Mouse (Mus musculus) hindbrain, embryonic 11.5 days (tissue): ENCODE results near the gene Fdxr. TPM values are rescaled to one million over a fixed set of nuclear protein-coding genes. Genes with fewer than 3 reads are reported as not detected.

ENCODE experiments used
- ATAC-seq: fragments of 200-750 bp; cut with Nextera tagmentation; 2 replicates; pipeline ENCODE4 v1.8.0; 2017; ENCODE audit warnings: mild to moderate bottlenecking, moderate TSS enrichment, moderate library complexity; ENCODE audit not compliant: low FRiP score
- DNase-seq: peaks from one replicate; pipeline ENCODE4 v3.0.0-alpha.2; 2015; ENCODE audit warnings: low spot score
- H3K27ac ChIP-seq: fragments of 300-500 bp; sonication (generic); 2 replicates; pipeline ENCODE4 v1.5.1; 2014; ENCODE audit warnings: mild to moderate bottlenecking, low read depth, low read length
- H3K27me3 ChIP-seq: fragments of 300-500 bp; sonication (generic); 2 replicates; pipeline ENCODE4 v1.6.1; 2014; ENCODE audit warnings: mild to moderate bottlenecking, low read length, moderate library complexity, mixed read lengths; ENCODE audit not compliant: control insufficient read depth, insufficient read depth
- H3K36me3 ChIP-seq: fragments of 300-500 bp; sonication (generic); 2 replicates; pipeline ENCODE4 v1.6.1; 2014; ENCODE audit warnings: mild to moderate bottlenecking, low read length, moderate library complexity, mixed read lengths; ENCODE audit not compliant: control insufficient read depth, insufficient read depth
- H3K4me1 ChIP-seq: fragments of 300-500 bp; sonication (generic); replicated peaks from 2 replicates; pipeline ENCODE4 v1.6.1; 2014; ENCODE audit warnings: low read length, mixed read lengths; ENCODE audit not compliant: control insufficient read depth, insufficient read depth
- H3K4me2 ChIP-seq: fragments of 300-500 bp; sonication (generic); replicated peaks from 2 replicates; pipeline ENCODE4 v1.6.1; 2014; ENCODE audit warnings: mild to moderate bottlenecking, low read depth, low read length
- H3K4me3 ChIP-seq: fragments of 300-500 bp; sonication (generic); 2 replicates; pipeline ENCODE4 v1.5.1; 2014; ENCODE audit warnings: low read depth, low read length
- H3K9ac ChIP-seq: fragments of 300-500 bp; sonication (generic); 2 replicates; pipeline ENCODE4 v1.6.1; 2014; ENCODE audit warnings: low read depth, low read length
- H3K9me3 ChIP-seq: fragments of 300-500 bp; sonication (generic); 2 replicates; pipeline ENCODE4 v1.6.1; 2016; ENCODE audit warnings: low read length; ENCODE audit not compliant: control insufficient read depth
- WGBS: fragments of 180-500 bp; shearing (Covaris S2); extraction: QIAGEN DNeasy Blood & Tissue Kit; methylation state at CpG from one replicate; pipeline ENCODE4 v1.1.7; 2014; 5-methylcytosine and 5-hydroxymethylcytosine counted together
- polyA plus RNA-seq: library from polyadenylated mRNA; unstranded; fragments of >200 nt; fragmentation: Nextera tagmentation; extraction: Ambion mirVana; gene quantifications from 2 replicates; pipeline ENCODE4 v1.2.1, GENCODE M21; 2014

The Fdxr gene
- polyA plus RNA-seq, 1 experiment from 2014 or later: 14.9 TPM

DNA sequence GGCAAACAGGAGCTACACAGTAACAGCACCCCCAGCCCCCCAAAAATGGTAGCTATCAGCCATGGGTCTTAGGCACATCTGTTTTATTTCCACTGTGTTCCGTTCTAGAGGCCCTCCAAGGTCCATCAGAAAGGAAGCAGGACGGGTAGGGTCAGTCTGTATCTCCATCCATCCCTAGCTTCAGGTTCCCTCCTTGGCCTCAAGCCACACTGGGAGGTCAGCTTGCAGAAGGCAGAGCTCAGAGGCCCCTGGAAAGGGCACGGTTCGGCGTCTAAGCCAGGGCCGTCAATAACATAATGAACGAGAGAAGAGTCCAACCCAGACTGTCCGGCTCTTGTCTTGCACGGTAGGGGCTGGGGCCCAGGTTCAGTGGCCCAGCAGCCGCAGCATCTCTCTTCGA lies 8.9 kb downstream of the Fdxr start:
- H3K27me3 ChIP-seq: peaks cover 53% of the 10 kb centered on the region
- WGBS: 67% methylated on average over 11 of the region's 11 CpGs
- no peak overlapping the region for H3K4me3 ChIP-seq
- peaks cover 18% of the 10 kb centered on the region for H3K4me1 ChIP-seq
- no peak overlapping the region for H3K4me2 ChIP-seq
- no peak overlapping the region for H3K9ac ChIP-seq
- H3K36me3 ChIP-seq: no peaks in the 10 kb centered on the region
- no peak overlapping the region for H3K27ac ChIP-seq
- DNase-seq (no peak), ATAC-seq (no peak)
- no peaks in the 10 kb centered on the region for H3K9me3 ChIP-seq

DNA sequence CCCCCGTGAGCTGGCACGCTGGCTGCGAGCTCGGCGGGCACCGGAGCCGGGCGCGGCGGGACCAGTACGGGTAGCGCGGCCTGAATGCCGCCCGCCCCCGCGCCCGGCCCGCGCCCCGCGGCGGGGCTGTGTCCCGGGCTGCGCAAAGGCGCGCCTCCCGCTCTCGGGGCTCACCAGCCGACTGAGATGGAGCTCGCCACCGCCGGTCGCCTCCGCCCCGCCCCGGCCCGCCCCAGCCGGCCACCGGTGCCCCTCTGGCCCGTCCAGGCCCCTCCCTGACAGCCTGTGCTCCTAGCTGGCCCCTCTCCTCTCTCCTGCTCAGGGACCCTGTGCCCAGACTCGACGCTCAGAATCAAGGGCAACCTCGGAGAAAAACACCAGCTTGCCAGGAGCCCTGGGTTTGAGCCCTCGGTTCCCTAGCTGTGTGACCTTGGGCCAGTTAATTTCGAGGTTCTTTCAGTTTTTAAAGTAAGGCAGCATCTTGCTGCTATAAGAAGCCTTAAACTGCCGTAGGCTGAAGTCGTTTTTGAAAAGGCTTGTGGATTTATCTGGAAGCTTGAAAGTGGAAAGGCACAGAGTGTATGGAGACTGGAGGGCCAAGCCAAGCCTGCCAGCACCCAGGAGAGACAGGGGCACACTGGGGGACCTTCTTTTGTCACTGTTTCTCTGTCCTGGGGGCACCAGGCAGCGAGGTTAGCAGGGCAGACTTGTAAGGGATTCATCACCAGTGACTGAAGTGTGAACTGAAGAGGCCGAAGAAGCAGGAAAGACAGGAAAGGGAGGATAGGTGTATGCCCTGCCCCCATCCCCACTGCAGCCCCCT lies 9.6 kb downstream of the Fdxr start, which contains the start of gene Grin2c:
TSS of gene Grin2c (minus strand) at position 183 of the 823 bp plus-strand sequence.
- Histone ChIP-seq H3K9ac (peak within 1 kb of the TSS; percentile 11; the same call in 1 of the 2 replicates), H3K36me3 (no peaks in the 10 kb centered on the region), H3K4me3 (peak within 1 kb of the TSS; percentile 32), H3K27ac (no peak within 1 kb of the TSS), H3K27me3 (peaks cover 58% of the 10 kb centered on the region), H3K4me1 (peaks cover 18% of the 10 kb centered on the region), H3K9me3 (no peaks in the 10 kb centered on the region), H3K4me2 (peak within 1 kb of the TSS; percentile 58)
- ATAC-seq (no peak), DNase-seq (no peak)
- 7% methylated on average over 46 of the region's 50 CpGs for WGBS

DNA sequence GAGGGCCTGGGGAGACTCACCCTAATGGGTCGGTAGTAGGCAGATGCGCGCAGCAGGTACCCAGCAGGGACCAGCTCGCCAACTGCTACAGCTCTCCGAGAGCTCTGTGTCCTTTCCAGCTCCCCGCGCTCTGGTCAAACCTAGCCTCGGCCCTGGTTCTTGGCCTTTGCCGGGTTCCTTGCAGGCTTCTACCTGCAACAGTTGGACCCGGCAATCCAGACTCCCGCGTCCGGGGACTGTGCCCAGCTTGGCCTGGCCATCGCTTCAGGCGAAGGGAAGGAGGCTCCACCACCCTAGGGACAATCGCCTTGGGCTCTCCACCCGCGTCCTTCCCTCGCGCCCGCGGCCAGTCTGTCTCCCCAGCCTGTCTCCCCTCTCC lies 10.5 kb downstream of the Fdxr start:
- Histone ChIP-seq H3K36me3 (no peaks in the 10 kb centered on the region), H3K4me1 (peaks cover 18% of the 10 kb centered on the region), H3K27ac (no peak overlapping the region), H3K27me3 (peaks cover 65% of the 10 kb centered on the region), H3K9ac (no peak overlapping the region), H3K4me3 (peak overlapping the region; percentile 32), H3K9me3 (no peaks in the 10 kb centered on the region), H3K4me2 (peak overlapping the region; percentile 58)
- WGBS: under 1% methylated on average over 21 of the region's 22 CpGs
- DNase-seq: peak; percentile 49
- ATAC-seq: no peak

DNA sequence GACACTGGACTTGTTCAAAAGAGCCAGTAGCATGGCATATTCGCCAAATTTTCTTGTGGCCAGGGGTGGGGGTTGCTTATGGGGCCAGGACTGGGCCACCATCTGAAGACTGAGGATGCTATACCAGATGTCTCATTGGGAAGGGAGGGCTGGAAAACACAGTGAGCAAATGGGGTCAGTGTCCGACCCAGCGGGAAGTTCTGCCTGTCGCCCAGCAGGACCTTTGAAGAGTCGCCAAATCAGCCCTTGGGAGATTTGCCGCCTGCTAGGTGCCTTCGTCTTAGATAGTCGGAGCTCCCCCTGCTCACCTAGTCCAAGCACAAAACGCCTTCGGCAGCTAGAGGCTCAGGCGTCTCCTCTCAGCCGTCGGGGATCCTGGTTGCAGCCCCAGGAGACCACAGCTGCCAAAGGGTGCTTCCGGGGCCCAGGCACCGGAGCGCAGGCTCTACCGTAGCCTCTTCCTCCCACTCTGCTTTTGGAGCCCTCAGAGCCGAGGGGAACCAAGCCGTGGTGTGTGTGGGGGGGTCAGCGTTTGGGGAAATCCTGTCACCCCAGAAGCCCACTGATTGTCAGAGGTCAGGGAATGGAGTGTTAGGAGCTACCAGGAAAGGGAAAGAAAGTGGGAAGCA lies 11.0 kb downstream of the Fdxr start:
- H3K9me3 ChIP-seq: no peaks in the 10 kb centered on the region
- peaks cover 70% of the 10 kb centered on the region for H3K27me3 ChIP-seq
- DNase-seq (no peak), ATAC-seq (no peak)
- WGBS: 5% methylated on average over 20 of the region's 20 CpGs
- no peak overlapping the region for H3K27ac ChIP-seq
- H3K9ac ChIP-seq: no peak overlapping the region
- peaks cover 18% of the 10 kb centered on the region for H3K4me1 ChIP-seq
- 0 out of 2 replicates have a peak overlapping the region, but pooled peaks have one; percentile 32 for H3K4me3 ChIP-seq
- H3K4me2 ChIP-seq: peak overlapping the region; percentile 39; the same call in 1 of the 2 replicates
- H3K36me3 ChIP-seq: no peaks in the 10 kb centered on the region

DNA sequence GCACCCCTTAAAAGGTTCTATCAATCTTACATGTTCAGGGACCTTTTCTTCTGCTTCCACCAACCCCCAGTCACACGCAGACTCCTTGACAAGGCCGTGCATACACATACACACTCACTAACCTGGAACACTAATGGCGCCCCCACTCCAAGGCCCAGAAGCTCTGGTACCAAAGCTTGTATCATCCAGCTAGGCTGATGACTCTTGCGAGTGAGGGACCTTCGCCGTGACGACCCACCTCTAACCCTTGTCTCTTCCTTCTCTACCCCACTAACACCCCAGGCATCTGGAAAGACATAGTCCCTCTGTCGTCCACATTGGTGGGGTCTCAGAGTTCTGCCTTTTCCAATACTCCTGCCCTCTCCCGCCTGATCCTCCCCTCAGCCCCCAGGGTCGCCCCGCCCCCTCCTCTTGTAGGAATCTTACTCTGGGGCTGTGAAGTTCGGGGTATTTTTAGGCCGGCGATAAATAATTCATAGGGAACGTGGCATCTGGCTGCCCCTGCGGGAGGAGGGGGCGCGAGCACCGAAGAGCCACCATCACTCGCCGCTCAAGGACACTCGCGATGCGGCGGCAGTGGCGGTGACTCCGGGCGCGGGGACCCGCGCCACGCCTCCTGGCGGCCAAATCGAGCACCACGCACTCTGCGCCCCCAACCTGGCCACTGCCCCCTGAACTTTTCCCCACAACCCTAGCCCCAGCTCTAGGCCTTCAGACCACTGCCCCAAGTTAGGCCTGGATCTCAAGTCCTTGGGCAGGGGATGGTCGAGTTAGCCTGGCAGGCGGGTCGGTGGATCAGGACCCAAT lies 11.8 kb downstream of the Fdxr start:
- peak overlapping the region; percentile 39 for H3K4me2 ChIP-seq
- DNase-seq (peak; percentile 80), ATAC-seq (peak; percentile 31; the same call in 1 of the 2 replicates)
- no peak overlapping the region for H3K27ac ChIP-seq
- H3K4me3 ChIP-seq: peak overlapping the region; percentile 14; the same call in 1 of the 2 replicates
- peaks cover 76% of the 10 kb centered on the region for H3K27me3 ChIP-seq
- 7% methylated on average over 39 of the region's 39 CpGs for WGBS
- no peak overlapping the region for H3K9ac ChIP-seq
- peaks cover 18% of the 10 kb centered on the region for H3K4me1 ChIP-seq
- no peaks in the 10 kb centered on the region for H3K9me3 ChIP-seq
- no peaks in the 10 kb centered on the region for H3K36me3 ChIP-seq

DNA sequence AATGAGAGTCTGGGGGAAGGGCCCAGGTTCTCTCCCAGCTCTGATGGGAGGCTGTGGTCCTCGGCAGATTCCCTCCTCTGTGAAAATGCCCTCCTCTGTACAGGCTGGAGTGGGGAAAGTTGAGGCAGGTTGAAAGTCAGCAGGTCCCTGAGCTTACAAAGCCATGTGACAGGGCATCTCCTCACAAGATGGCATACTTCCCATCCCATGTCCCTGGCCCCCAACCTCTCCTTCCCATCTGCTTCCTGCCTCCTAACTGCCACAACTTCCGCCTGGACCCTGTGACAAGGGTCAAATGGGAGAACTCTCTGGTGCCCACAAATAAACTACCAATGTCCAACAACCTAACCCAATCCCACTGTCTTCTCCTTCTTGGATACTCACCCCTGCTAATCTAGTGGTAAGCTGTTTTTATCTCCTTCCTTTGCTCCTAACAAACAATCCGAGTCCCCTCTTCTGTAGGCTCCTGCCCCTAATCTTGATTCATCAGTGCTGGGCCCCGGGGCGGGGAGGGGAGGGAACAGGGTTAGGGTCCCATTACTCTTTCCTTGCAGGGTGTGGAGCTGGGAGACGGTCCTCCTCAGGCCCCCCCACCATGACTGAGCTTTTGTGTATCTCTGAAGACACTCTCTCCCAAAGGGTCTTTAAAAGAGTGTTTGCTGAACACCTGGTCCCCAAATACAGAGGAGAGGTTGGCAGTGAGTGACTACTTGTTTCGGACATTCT lies 12.6 kb downstream of the Fdxr start:
- Histone ChIP-seq H3K27me3 (peaks cover 82% of the 10 kb centered on the region), H3K27ac (no peak overlapping the region), H3K4me1 (peaks cover 13% of the 10 kb centered on the region), H3K9ac (no peak overlapping the region), H3K36me3 (no peaks in the 10 kb centered on the region), H3K4me2 (no peak overlapping the region), H3K4me3 (no peak overlapping the region), H3K9me3 (no peaks in the 10 kb centered on the region)
- WGBS: 68% methylated on average over 7 of the region's 7 CpGs
- DNase-seq: no peak
- ATAC-seq: no peak

DNA sequence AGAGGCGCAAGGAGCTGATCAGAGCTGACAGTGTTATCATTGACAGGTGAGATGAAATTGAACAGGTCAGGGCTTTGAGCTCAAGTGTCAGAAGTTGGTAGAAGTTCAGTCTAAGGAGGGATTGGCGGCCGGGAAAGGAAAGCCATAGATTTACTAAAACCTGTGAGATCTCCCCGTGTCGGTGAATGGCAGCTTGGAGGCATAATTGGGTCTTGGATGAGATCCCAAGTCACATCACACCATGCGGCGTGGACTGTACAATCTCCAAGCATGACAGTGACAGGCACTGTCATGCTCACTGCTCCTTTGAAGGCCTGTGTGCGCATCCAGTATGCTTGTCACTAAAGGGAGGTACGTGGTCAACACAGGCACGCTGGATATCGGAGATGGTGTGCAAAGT lies 13.9 kb downstream of the Fdxr start:
- Histone ChIP-seq H3K4me1 (peaks cover 18% of the 10 kb centered on the region), H3K9me3 (no peaks in the 10 kb centered on the region), H3K9ac (no peak overlapping the region), H3K4me2 (no peak overlapping the region), H3K36me3 (no peaks in the 10 kb centered on the region), H3K4me3 (no peak overlapping the region), H3K27me3 (peaks cover 86% of the 10 kb centered on the region), H3K27ac (no peak overlapping the region)
- no peak for DNase-seq
- WGBS: 87% methylated on average over 11 of the region's 11 CpGs
- ATAC-seq: no peak

DNA sequence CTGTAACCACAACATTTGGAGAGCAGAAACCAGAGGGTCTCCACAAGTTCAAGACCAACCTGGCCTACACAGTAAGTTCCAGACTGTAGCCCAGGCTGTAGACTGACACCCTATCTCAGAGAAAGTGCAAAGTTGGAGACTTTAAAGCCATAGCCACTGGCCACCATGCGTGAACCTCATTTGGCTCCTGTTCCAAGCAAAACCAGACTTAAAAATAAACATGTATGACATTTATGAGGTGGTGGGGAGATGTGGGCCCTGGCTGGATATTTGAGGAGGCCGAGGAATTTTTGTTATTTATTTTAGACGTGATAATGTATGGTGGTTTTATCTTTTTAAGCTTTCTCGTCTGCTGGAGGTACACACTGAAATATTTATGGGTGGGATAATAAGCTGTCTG lies 17.7 kb downstream of the Fdxr start:
- Histone ChIP-seq H3K9me3 (no peaks in the 10 kb centered on the region), H3K27ac (no peak overlapping the region), H3K4me2 (no peak overlapping the region), H3K4me3 (no peak overlapping the region), H3K9ac (no peak overlapping the region), H3K4me1 (peaks cover 7% of the 10 kb centered on the region; the same call in 1 of the 2 replicates), H3K27me3 (peaks cover 65% of the 10 kb centered on the region), H3K36me3 (no peaks in the 10 kb centered on the region)
- 78% methylated on average over 4 of the region's 4 CpGs for WGBS
- DNase-seq (no peak), ATAC-seq (no peak)
